Mouse (Mus musculus): ENCODE measurements at regions not wholly inside any gene's neighbourhood (a gene's known extent, or its start where the extent isn't known, plus 50 kb on each side); places are given as distances from the start of the nearest gene placed in this dataset.

- no peak overlapping the region for H3K4me2 ChIP-seq (ENCODE audit: low read depth, low read length)
- no peak overlapping the region for H3K27ac ChIP-seq (ENCODE audit: low read depth)
- 47% methylated on average over 4 of the region's 4 CpGs for WGBS (ENCODE audit: insufficient replicate concordance)
- H3K4me1 ChIP-seq (ENCODE audit: insufficient read depth): no peaks in the 10 kb centered on the region
- H3K36me3 ChIP-seq (replicated peaks; ENCODE audit: insufficient read depth, low read length): no peaks in the 10 kb centered on the region
- ATAC-seq (no peak), DNase-seq (no peak)
- H3K4me3 ChIP-seq (ENCODE audit: low read depth, low read length): no peak overlapping the region
- no peaks in the 10 kb centered on the region for H3K27me3 ChIP-seq (ENCODE audit: insufficient read depth, low read length)
- TF ChIP-seq EP300 (IDR thresholded peaks at IDR 0.05; ENCODE audit: low read depth) (no peak), CTCF (IDR thresholded peaks at IDR 0.05; ENCODE audit: low read depth) (no peak)
- no peak overlapping the region for H3K9ac ChIP-seq (replicated peaks)
- H3K9me3 ChIP-seq (ENCODE audit: low read length): no peaks in the 10 kb centered on the region
These were observed 69.9 kb upstream of the Ajap1 start for GRCm38 (mm10) chr4:153552483-153552882.

- Histone ChIP-seq H3K27me3 (ENCODE audit: insufficient read depth, low read length) (no peaks in the 10 kb centered on the region), H3K9me3 (ENCODE audit: low read length) (no peaks in the 10 kb centered on the region), H3K36me3 (replicated peaks; ENCODE audit: insufficient read depth, low read length) (no peaks in the 10 kb centered on the region), H3K9ac (replicated peaks) (no peak overlapping the region), H3K27ac (ENCODE audit: low read depth) (no peak overlapping the region), H3K4me2 (ENCODE audit: low read depth, low read length) (no peak overlapping the region), H3K4me3 (ENCODE audit: low read depth, low read length) (no peak overlapping the region), H3K4me1 (ENCODE audit: insufficient read depth) (no peaks in the 10 kb centered on the region)
- ATAC-seq (no peak), DNase-seq (no peak)
- TF ChIP-seq CTCF (IDR thresholded peaks at IDR 0.05; ENCODE audit: low read depth) (no peak), EP300 (IDR thresholded peaks at IDR 0.05; ENCODE audit: low read depth) (no peak)
- WGBS (ENCODE audit: insufficient replicate concordance): 65% methylated on average over 19 of the region's 19 CpGs
These were observed 75.4 kb upstream of the Ajap1 start for GRCm38 (mm10) chr4:153557812-153558608.

GRCm38 (mm10) chr4:153559568-153559967 is 77.0 kb upstream of the Ajap1 start:
- TF ChIP-seq EP300 (IDR thresholded peaks at IDR 0.05; ENCODE audit: low read depth): no peak
- TF ChIP-seq CTCF (IDR thresholded peaks at IDR 0.05; ENCODE audit: low read depth): no peak
- Histone ChIP-seq H3K9me3 (ENCODE audit: low read length) (no peaks in the 10 kb centered on the region), H3K9ac (replicated peaks) (no peak overlapping the region), H3K27ac (ENCODE audit: low read depth) (no peak overlapping the region), H3K36me3 (replicated peaks; ENCODE audit: insufficient read depth, low read length) (no peaks in the 10 kb centered on the region), H3K4me3 (ENCODE audit: low read depth, low read length) (no peak overlapping the region), H3K4me2 (ENCODE audit: low read depth, low read length) (no peak overlapping the region), H3K4me1 (ENCODE audit: insufficient read depth) (no peaks in the 10 kb centered on the region), H3K27me3 (ENCODE audit: insufficient read depth, low read length) (no peaks in the 10 kb centered on the region)
- 59% methylated on average over 4 of the region's 4 CpGs for WGBS (ENCODE audit: insufficient replicate concordance)
- no peak for ATAC-seq
- DNase-seq: no peak

GRCm38 (mm10) chr4:153560193-153560592 is 77.6 kb upstream of the Ajap1 start:
- WGBS (ENCODE audit: insufficient replicate concordance): 75% methylated on average over 11 of the region's 11 CpGs
- no peaks in the 10 kb centered on the region for H3K36me3 ChIP-seq (replicated peaks; ENCODE audit: insufficient read depth, low read length)
- H3K27ac ChIP-seq (ENCODE audit: low read depth): no peak overlapping the region
- H3K4me2 ChIP-seq (ENCODE audit: low read depth, low read length): no peak overlapping the region
- H3K4me1 ChIP-seq (ENCODE audit: insufficient read depth): no peaks in the 10 kb centered on the region
- no peak for DNase-seq
- no peak overlapping the region for H3K9ac ChIP-seq (replicated peaks)
- no peaks in the 10 kb centered on the region for H3K9me3 ChIP-seq (ENCODE audit: low read length)
- TF ChIP-seq EP300 (IDR thresholded peaks at IDR 0.05; ENCODE audit: low read depth): no peak
- TF ChIP-seq CTCF (IDR thresholded peaks at IDR 0.05; ENCODE audit: low read depth): no peak
- H3K27me3 ChIP-seq (ENCODE audit: insufficient read depth, low read length): no peaks in the 10 kb centered on the region
- H3K4me3 ChIP-seq (ENCODE audit: low read depth, low read length): no peak overlapping the region
- ATAC-seq: no peak

- no peak overlapping the region for H3K4me2 ChIP-seq (ENCODE audit: low read depth, low read length)
- WGBS (ENCODE audit: insufficient replicate concordance): 49% methylated on average over 6 of the region's 6 CpGs
- no peak for ATAC-seq
- no peak overlapping the region for H3K4me3 ChIP-seq (ENCODE audit: low read depth, low read length)
- no peak for DNase-seq
- H3K27ac ChIP-seq (ENCODE audit: low read depth): no peak overlapping the region
- no peaks in the 10 kb centered on the region for H3K27me3 ChIP-seq (ENCODE audit: insufficient read depth, low read length)
- TF ChIP-seq EP300 (IDR thresholded peaks at IDR 0.05; ENCODE audit: low read depth) (no peak), CTCF (IDR thresholded peaks at IDR 0.05; ENCODE audit: low read depth) (no peak)
- H3K36me3 ChIP-seq (replicated peaks; ENCODE audit: insufficient read depth, low read length): no peaks in the 10 kb centered on the region
- no peaks in the 10 kb centered on the region for H3K9me3 ChIP-seq (ENCODE audit: low read length)
- H3K9ac ChIP-seq (replicated peaks): no peak overlapping the region
- H3K4me1 ChIP-seq (ENCODE audit: insufficient read depth): no peaks in the 10 kb centered on the region
These were observed 78.3 kb upstream of the Ajap1 start for GRCm38 (mm10) chr4:153560956-153561355.

- no peaks in the 10 kb centered on the region for H3K4me1 ChIP-seq (ENCODE audit: insufficient read depth)
- no peak overlapping the region for H3K4me2 ChIP-seq (ENCODE audit: low read depth, low read length)
- H3K9ac ChIP-seq (replicated peaks): no peak overlapping the region
- no peaks in the 10 kb centered on the region for H3K27me3 ChIP-seq (ENCODE audit: insufficient read depth, low read length)
- no peaks in the 10 kb centered on the region for H3K36me3 ChIP-seq (replicated peaks; ENCODE audit: insufficient read depth, low read length)
- WGBS (ENCODE audit: insufficient replicate concordance): 62% methylated on average over 3 of the region's 3 CpGs
- no peak overlapping the region for H3K27ac ChIP-seq (ENCODE audit: low read depth)
- ATAC-seq (no peak), DNase-seq (no peak)
- TF ChIP-seq EP300 (IDR thresholded peaks at IDR 0.05; ENCODE audit: low read depth): no peak
- TF ChIP-seq CTCF (IDR thresholded peaks at IDR 0.05; ENCODE audit: low read depth): no peak
- H3K9me3 ChIP-seq (ENCODE audit: low read length): no peaks in the 10 kb centered on the region
- H3K4me3 ChIP-seq (ENCODE audit: low read depth, low read length): no peak overlapping the region
These were observed 79.4 kb upstream of the Ajap1 start for GRCm38 (mm10) chr4:153561991-153562390.

All from liver, postnatal 0 days (tissue).